Mouse (Mus musculus) lung, postnatal 0 days (tissue): ENCODE data around the gene Stim1.

ENCODE experiments used
- CTCF ChIP-seq: IDR thresholded peaks from 2 replicates; pipeline ENCODE4 v1.5.1; 2016; ENCODE audit warnings: antibody characterized with exemption, mild to moderate bottlenecking
- EP300 ChIP-seq: IDR thresholded peaks from 2 replicates; pipeline ENCODE4 v1.6.1; 2016; ENCODE audit warnings: antibody characterized with exemption, mild to moderate bottlenecking, control low read depth

DNA sequence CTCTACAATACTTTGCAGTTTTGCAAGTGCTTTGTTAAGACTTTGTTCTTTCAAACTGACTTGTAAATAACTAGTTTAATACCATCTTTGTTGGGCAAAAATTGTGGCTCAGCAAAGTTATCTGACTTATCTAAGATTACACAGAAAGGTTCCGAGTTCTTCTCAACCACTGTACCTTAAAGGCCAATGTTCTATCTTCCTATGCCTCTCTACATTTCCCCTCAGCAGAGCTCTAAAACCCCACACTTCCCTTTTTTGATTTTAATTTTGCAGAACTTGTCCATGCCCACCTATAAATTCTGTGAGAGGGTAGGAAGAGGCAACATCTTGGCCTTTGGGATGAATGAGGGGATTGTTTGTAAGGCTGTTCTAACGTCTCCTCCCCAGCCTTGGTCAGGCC lies 166.7 kb downstream of the Stim1 start:
- TF ChIP-seq CTCF (no peak), EP300 (no peak)
